Mouse (Mus musculus): Measurements from ENCODE around the gene Zfp296. TPM values are rescaled to one million over a fixed set of nuclear protein-coding genes. Genes with fewer than 3 reads are reported as not detected.
A peak's percentile ranks its signal among the peaks of the same experiment; 100 is the strongest.

The Zfp296 gene
- total RNA-seq, 4 experiments from 2014 or later: 1.6 to 1.9 (median 1.8) TPM

- DNase-seq (ENCODE audit: low spot score in 2 of 2): peak; percentile 76 to 90
Observed at GRCm38 (mm10) chr7:19561765-19562642, 15.1 kb upstream of the Zfp296 start.

- DNase-seq (ENCODE audit: low spot score in 2 of 2): no peak
Observed at GRCm38 (mm10) chr7:19562643-19563410, 14.3 kb upstream of the Zfp296 start, which contains the start of gene Ppp1r37. Gene Ppp1r37, minus strand, starts transcription at chr7:19563076.

- DNase-seq (ENCODE audit: low spot score in 2 of 2): no peak
Observed at GRCm38 (mm10) chr7:19563884-19564283, 13.2 kb upstream of the Zfp296 start.

GRCm38 (mm10) chr7:19564455-19564854 lies 12.6 kb upstream of the Zfp296 start:
- no peak for DNase-seq (ENCODE audit: low spot score in 2 of 2)

- DNase-seq (ENCODE audit: low spot score in 2 of 2): no peak
Observed at GRCm38 (mm10) chr7:19565803-19566202, 11.3 kb upstream of the Zfp296 start.

GRCm38 (mm10) chr7:19567426-19567825 lies 9.7 kb upstream of the Zfp296 start:
- DNase-seq (ENCODE audit: low spot score in 2 of 2): no peak

- no peak for DNase-seq (ENCODE audit: low spot score in 2 of 2)
Observed at GRCm38 (mm10) chr7:19569647-19570046, 7.4 kb upstream of the Zfp296 start.

- DNase-seq (ENCODE audit: low spot score in 2 of 2): peak; percentile 59 to 62
Observed at GRCm38 (mm10) chr7:19572926-19573775, 3.9 kb upstream of the Zfp296 start.

GRCm38 (mm10) chr7:19573776-19574140 lies 3.3 kb upstream of the Zfp296 start:
- no peak for DNase-seq (ENCODE audit: low spot score in 2 of 2)

- DNase-seq (ENCODE audit: low spot score in 2 of 2): no peak
Observed at GRCm38 (mm10) chr7:19575559-19575958, 1.5 kb upstream of the Zfp296 start.

GRCm38 (mm10) chr7:19577877-19578414 lies 859 bp downstream of the Zfp296 start:
- DNase-seq (ENCODE audit: low spot score in 2 of 2): no peak

GRCm38 (mm10) chr7:19578436-19578835 lies 1.3 kb downstream of the Zfp296 start:
- DNase-seq (ENCODE audit: low spot score in 2 of 2): no peak

- no peak for DNase-seq (ENCODE audit: low spot score in 2 of 2)
Observed at GRCm38 (mm10) chr7:19579751-19580150, 2.7 kb downstream of the Zfp296 start.

- no peak for DNase-seq (ENCODE audit: low spot score in 2 of 2)
Observed at GRCm38 (mm10) chr7:19580634-19581033, 3.5 kb downstream of the Zfp296 start.

- no peak for DNase-seq (ENCODE audit: low spot score in 2 of 2)
Observed at GRCm38 (mm10) chr7:19586269-19586668, 9.2 kb downstream of the Zfp296 start.

GRCm38 (mm10) chr7:19589207-19589606 lies 12.1 kb downstream of the Zfp296 start:
- no peak for DNase-seq (ENCODE audit: low spot score in 2 of 2)

GRCm38 (mm10) chr7:19589917-19590316 lies 12.8 kb downstream of the Zfp296 start:
- peak in 1 of 2 experiments; percentile 76 for DNase-seq (ENCODE audit: low spot score in 2 of 2)

- DNase-seq (ENCODE audit: low spot score in 2 of 2): no peak
Observed at GRCm38 (mm10) chr7:19593061-19593730, 16.1 kb downstream of the Zfp296 start.

- DNase-seq (ENCODE audit: low spot score in 2 of 2): peak in 1 of 2 experiments; percentile 75
Observed at GRCm38 (mm10) chr7:19600562-19600961, 23.5 kb downstream of the Zfp296 start.

GRCm38 (mm10) chr7:19603055-19603454 lies 26.0 kb downstream of the Zfp296 start:
- DNase-seq (ENCODE audit: low spot score in 2 of 2): no peak
